Mouse (Mus musculus) bone marrow, adult 2 months (tissue): ENCODE data around the gene Cdadc1.

ENCODE experiments used
- CTCF ChIP-seq: fragments of 200-500 bp; IDR thresholded peaks from 2 replicates; pipeline ENCODE4 v1.5.1; 2011; ENCODE audit warnings: low read length, control low read depth; ENCODE audit not compliant: control insufficient read depth, insufficient read depth
- POLR2A ChIP-seq: fragments of 200-500 bp; IDR thresholded peaks from 2 replicates; pipeline ENCODE4 v1.6.1; 2011; ENCODE audit warnings: low read depth, mild to moderate bottlenecking, control low read depth, low read length, borderline replicate concordance; ENCODE audit not compliant: control insufficient read depth

DNA sequence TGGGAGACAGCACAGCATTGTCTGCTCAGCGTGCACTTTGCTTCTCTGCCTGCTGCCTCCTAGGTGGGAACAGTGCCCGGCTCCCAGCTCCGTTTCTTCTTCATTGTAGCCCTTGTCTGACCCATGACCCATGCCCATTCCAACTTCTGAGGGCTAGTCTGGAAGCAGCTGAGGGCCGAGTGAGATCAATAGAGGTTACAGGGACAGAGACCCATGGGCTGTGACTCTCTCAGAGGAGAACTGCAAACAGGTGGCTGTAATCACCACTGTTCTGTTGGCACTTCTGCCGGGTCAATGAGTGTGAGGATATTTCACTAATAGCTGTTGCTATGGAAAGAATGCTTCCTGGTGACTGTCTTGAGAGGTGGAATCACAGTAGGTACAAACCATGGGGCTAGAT is 50.2 kb downstream of the Cdadc1 start:
- TF ChIP-seq CTCF (no peak), POLR2A (no peak)
